Mouse (Mus musculus) forebrain, embryonic 14.5 days (tissue): ENCODE data around the gene Actn1. TPM values are rescaled to one million over a fixed set of nuclear protein-coding genes. Genes with fewer than 3 reads are reported as not detected.
A peak's percentile ranks its signal among the peaks of the same experiment; 100 is the strongest.

Experiments used
- ATAC-seq: fragments of 200-750 bp; cut with Nextera tagmentation; 2 replicates; pipeline ENCODE4 v1.8.0; 2017; ENCODE audit warnings: mild to moderate bottlenecking, moderate library complexity
- DNase-seq: peaks from one replicate; pipeline ENCODE4 v3.0.0-alpha.2; 2015; ENCODE audit warnings: low spot score
- H3K27ac ChIP-seq: fragments of 300-500 bp; sonication (generic); 2 replicates; pipeline ENCODE4 v1.5.1; 2014; ENCODE audit warnings: low read depth, mild to moderate bottlenecking, control low read depth, low read length, moderate library complexity
- H3K27me3 ChIP-seq: fragments of 300-500 bp; sonication (generic); replicated peaks from 2 replicates; pipeline ENCODE4 v1.6.1; 2014; ENCODE audit warnings: low read length, control low read depth, mixed read lengths; ENCODE audit not compliant: control insufficient read depth, insufficient read depth
- H3K36me3 ChIP-seq: fragments of 300-500 bp; sonication (generic); 2 replicates; pipeline ENCODE4 v1.6.1; 2014; ENCODE audit warnings: low read length, control low read depth; ENCODE audit not compliant: control insufficient read depth, insufficient read depth
- H3K4me1 ChIP-seq: fragments of 300-500 bp; sonication (generic); 2 replicates; pipeline ENCODE4 v1.6.1; 2014; ENCODE audit warnings: antibody characterized with exemption, low read length, control low read depth; ENCODE audit not compliant: control insufficient read depth, insufficient read depth
- H3K4me2 ChIP-seq: fragments of 300-500 bp; sonication (generic); 2 replicates; pipeline ENCODE4 v1.6.1; 2014; ENCODE audit warnings: mild to moderate bottlenecking, control low read depth, low read length
- H3K4me3 ChIP-seq: fragments of 300-500 bp; sonication (generic); 2 replicates; pipeline ENCODE4 v1.5.1; 2014; ENCODE audit warnings: low read depth, low read length, control low read depth
- H3K9ac ChIP-seq: fragments of 300-500 bp; sonication (generic); 2 replicates; pipeline ENCODE4 v1.6.1; 2014; ENCODE audit warnings: mild to moderate bottlenecking, low read length, control low read depth, moderate library complexity
- H3K9me3 ChIP-seq: fragments of 300-500 bp; sonication (generic); replicated peaks from 2 replicates; pipeline ENCODE4 v1.6.1; 2016; ENCODE audit warnings: low read length, control low read depth, mixed read lengths; ENCODE audit not compliant: control insufficient read depth
- WGBS: fragments of 180-500 bp; shearing (Covaris S2); extraction: QIAGEN DNeasy Blood & Tissue Kit; methylation state at CpG from one replicate; pipeline ENCODE4 v1.1.7; 2014; 5-methylcytosine and 5-hydroxymethylcytosine counted together
- polyA plus RNA-seq: library from polyadenylated mRNA; unstranded; fragments of >200 nt; fragmentation: Nextera tagmentation; extraction: Ambion mirVana; gene quantifications from 2 replicates; pipeline ENCODE4 v1.2.1, GENCODE M21; 2014

The Actn1 gene
- polyA plus RNA-seq, 1 experiment from 2014 or later, result 7.1 TPM

DNA sequence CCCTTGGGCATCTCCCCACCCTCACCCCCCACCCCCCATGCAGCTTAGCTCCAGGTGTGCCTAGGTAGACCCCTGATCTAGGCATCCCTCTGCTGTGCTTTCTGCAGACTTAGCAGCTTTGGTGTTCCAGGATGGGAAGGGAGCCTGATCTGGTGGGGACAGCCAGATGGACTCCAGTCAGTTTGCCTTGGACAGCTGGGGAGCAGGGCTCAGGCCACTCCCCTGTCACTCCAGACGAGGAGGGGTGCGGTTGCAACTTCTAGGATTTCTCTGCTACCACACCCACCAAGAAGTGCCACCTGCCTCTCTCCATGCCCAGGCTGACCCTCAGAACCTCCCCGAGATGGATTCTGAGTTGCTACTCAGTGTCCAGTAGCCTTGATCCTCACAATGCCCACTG is 136.0 kb downstream of the Actn1 start:
- WGBS, result 75% methylated on average over 3 of the region's 3 CpGs
- Histone ChIP-seq H3K9me3 (no peaks in the 10 kb centered on the region), H3K4me1 (peaks cover 7% of the 10 kb centered on the region), H3K27ac (no peak overlapping the region), H3K4me2 (no peak overlapping the region), H3K9ac (no peak overlapping the region), H3K27me3 (no peaks in the 10 kb centered on the region), H3K36me3 (peaks cover 3% of the 10 kb centered on the region; the same call in 1 of the 2 replicates), H3K4me3 (no peak overlapping the region)
- DNase-seq, result no peak
- no peak for ATAC-seq

DNA sequence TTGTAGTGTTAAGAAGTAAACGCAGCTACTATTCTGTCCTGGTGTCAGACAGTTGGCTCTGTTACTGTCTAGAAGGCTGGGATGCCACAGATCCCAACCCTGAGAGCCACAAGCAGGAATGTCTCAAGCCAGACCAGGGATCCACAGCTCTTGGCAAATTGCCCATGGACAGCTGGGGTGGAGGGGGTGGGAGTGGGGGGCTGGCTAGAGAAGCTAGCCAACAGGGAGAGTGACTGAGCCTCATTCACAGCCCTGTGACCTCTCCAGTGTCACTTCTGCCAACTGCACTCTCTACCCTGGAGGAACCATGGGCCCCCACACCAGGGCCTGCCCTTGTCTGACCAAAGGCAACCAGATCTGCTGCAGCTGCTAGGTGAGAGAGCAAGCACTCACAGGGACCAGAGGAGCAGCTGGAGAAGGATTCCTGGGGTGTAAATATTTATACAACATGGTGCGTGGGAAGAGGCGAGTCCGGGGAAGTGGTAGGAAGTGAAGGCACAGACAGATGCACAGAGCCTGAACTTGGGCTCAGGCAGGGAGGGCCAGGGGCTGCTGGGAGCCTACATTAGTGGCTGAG is 136.9 kb downstream of the Actn1 start:
- H3K36me3 ChIP-seq, result peaks cover 3% of the 10 kb centered on the region; the same call in 1 of the 2 replicates
- no peaks in the 10 kb centered on the region for H3K9me3 ChIP-seq
- peaks cover 7% of the 10 kb centered on the region for H3K4me1 ChIP-seq
- ATAC-seq (0 out of 2 replicates have a peak, but pooled peaks have one; percentile 23), DNase-seq (peak; percentile 10)
- H3K4me2 ChIP-seq, result no peak overlapping the region
- H3K27ac ChIP-seq, result no peak overlapping the region
- H3K27me3 ChIP-seq, result no peaks in the 10 kb centered on the region
- 64% methylated on average over 4 of the region's 4 CpGs for WGBS
- 0 out of 2 replicates have a peak overlapping the region, but pooled peaks have one; percentile 1 for H3K9ac ChIP-seq
- no peak overlapping the region for H3K4me3 ChIP-seq

DNA sequence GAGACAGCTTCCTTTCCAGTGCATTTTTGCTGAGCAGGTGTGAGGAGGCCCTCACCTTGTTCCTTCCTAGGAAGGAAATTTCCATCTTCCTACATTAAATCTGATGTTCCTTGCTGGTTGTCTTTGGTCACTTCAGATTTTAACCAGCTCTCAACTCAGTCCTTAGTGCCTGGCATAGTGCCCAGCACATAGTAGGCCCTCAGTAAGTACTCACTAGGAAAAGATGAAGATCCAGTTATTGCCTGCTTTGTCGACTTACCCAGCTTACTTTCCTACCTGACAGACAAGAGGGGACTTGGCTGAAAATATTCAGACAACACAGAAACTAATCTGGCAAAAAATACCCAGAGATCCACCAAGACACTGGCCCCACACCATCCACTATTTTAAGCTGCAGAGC is 138.7 kb downstream of the Actn1 start:
- Histone ChIP-seq H3K9me3 (no peaks in the 10 kb centered on the region), H3K4me3 (no peak overlapping the region), H3K27me3 (no peaks in the 10 kb centered on the region), H3K4me2 (no peak overlapping the region), H3K4me1 (peaks cover 7% of the 10 kb centered on the region), H3K36me3 (peaks cover 3% of the 10 kb centered on the region; the same call in 1 of the 2 replicates), H3K9ac (no peak overlapping the region), H3K27ac (no peak overlapping the region)
- 88% methylated on average over 1 of the region's 1 CpGs for WGBS
- ATAC-seq (no peak), DNase-seq (no peak)

DNA sequence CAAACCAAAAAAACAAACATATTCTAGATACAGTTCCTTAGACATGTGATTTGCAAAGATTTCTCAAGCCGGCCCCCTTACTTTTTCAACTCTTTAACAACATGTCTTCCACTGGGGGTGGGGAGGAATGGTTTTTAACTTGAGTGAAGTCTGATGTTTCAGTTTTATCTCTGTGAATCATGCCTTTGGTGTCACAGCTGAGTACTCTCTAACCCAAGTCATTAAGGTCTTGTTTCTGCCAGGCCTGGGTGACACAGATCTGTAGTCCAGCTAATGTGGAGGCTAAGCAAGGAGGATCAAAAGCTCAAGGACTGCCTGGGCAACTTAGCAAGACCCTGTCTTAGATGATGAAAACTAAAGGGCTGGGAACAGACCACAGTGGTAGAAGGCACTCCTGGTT is 141.6 kb downstream of the Actn1 start:
- Histone ChIP-seq H3K4me1 (peaks cover 19% of the 10 kb centered on the region), H3K27ac (no peak overlapping the region), H3K9ac (no peak overlapping the region), H3K27me3 (no peaks in the 10 kb centered on the region), H3K4me3 (no peak overlapping the region), H3K9me3 (no peaks in the 10 kb centered on the region), H3K36me3 (0 out of 2 replicates have a peak, but pooled peaks cover 3% of the 10 kb centered on the region), H3K4me2 (no peak overlapping the region)
- WGBS, result 96% methylated on average over 1 of the region's 1 CpGs
- no peak for DNase-seq
- ATAC-seq, result no peak

Other genes starting within 250 kb of the Actn1 start
- gene Zfp36l1, start 147.4 kb downstream of the Actn1 start, polyA plus RNA-seq, result 39.7 and 45.5 TPM in 2 replicates
- gene Dcaf5, start 176.2 kb upstream of the Actn1 start, polyA plus RNA-seq, result 17.7 and 18.9 TPM in 2 replicates
- gene Exd2, start 202.7 kb upstream of the Actn1 start, polyA plus RNA-seq, result 43.2 and 51.3 TPM in 2 replicates